Mouse (Mus musculus) hindlimb bud, embryonic 11.5 days (tissue): ENCODE measurements around the gene Man2c1.

Source experiments
- DNase-seq: peaks from one replicate; pipeline ENCODE4 v3.0.0-alpha.2; 2012; ENCODE audit warnings: low read depth, low spot score; ENCODE audit errors: extremely low spot score

Man2c1 gene

GRCm38 (mm10) chr9:57156823-57157222, 26.3 kb downstream of the Man2c1 start:
- DNase-seq = no peak

GRCm38 (mm10) chr9:57157499-57157898, 27.0 kb downstream of the Man2c1 start:
- DNase-seq = no peak

GRCm38 (mm10) chr9:57158013-57158470, 27.6 kb downstream of the Man2c1 start, which contains the start of gene Commd4:
Gene Commd4 (minus strand): TSS chr9:57158331.
- peak; percentile 93 for DNase-seq

GRCm38 (mm10) chr9:57158506-57158905, 28.0 kb downstream of the Man2c1 start:
- no peak for DNase-seq

- no peak for DNase-seq
Observed at GRCm38 (mm10) chr9:57162496-57162895, 32.0 kb downstream of the Man2c1 start.

- no peak for DNase-seq
Observed at GRCm38 (mm10) chr9:57163137-57163536, 32.6 kb downstream of the Man2c1 start.

GRCm38 (mm10) chr9:57166173-57166572, 35.7 kb downstream of the Man2c1 start:
- no peak for DNase-seq

GRCm38 (mm10) chr9:57168411-57168810, 37.9 kb downstream of the Man2c1 start:
- no peak for DNase-seq
